Mouse (Mus musculus) liver, embryonic 14.5 days (tissue): ENCODE data around the gene Gm8212.

Experiments
- CTCF ChIP-seq: IDR thresholded peaks from 2 replicates; pipeline ENCODE4 v1.5.1; 2016; ENCODE audit warnings: antibody characterized with exemption, low read depth, control low read depth
- EP300 ChIP-seq: IDR thresholded peaks from 2 replicates; pipeline ENCODE4 v1.6.1; 2016; ENCODE audit warnings: antibody characterized with exemption, low read depth

- TF ChIP-seq CTCF, result no peak
- TF ChIP-seq EP300, result no peak
Measured at GRCm38 (mm10) chr14:44248039-44248438, 50.6 kb downstream of the Gm8212 start.
